Mouse (Mus musculus): ENCODE measurements around the gene Psen2.

Psen2 gene

GRCm38 (mm10) chr1:180179840-180180239, 83.4 kb downstream of the Psen2 start:
- CTCF ChIA-PET, result interaction anchor here (0.6 to 1.3 kb wide), 2 partner anchors 16 to 28 kb away, joined by 4 read pairs; no protein-coding TSS in a partner anchor

DNA sequence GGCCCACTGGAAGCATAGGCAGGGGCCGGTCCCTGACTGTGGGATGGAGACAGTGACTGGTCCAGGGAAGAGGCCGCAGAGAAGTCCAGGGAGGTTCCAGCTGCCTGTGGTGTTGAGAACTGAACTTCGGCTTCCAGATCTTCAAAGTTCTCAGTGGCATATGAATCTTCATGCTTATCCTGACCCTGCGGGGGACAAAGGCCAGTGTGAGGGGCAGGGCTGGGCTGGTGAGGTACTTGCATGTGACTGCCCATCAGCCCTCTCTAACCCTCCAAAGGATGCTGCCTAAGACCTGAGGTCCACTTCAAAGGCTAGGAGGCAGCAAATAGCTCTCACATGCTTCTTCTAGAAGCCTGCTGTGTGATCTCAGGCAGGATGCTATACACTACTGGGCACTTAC, 84.1 kb downstream of the Psen2 start:
- CTCF ChIA-PET, result no interaction called here

GRCm38 (mm10) chr1:180178340-180178739, 84.9 kb downstream of the Psen2 start:
- CTCF ChIA-PET, result no interaction called here
